Mouse (Mus musculus) cortical plate, adult 2 months (tissue): ENCODE data around the gene Atp5g1.
"Not testable (repeated sequence)": the region's sequence is repeated elsewhere in the genome, so short reads cannot be mapped to it uniquely, and the experiment has no call there.

Source experiments
- CTCF ChIP-seq: fragments of 200-500 bp; IDR thresholded peaks from 2 replicates; pipeline ENCODE4 v1.5.1; 2011; ENCODE audit warnings: mild to moderate bottlenecking, control low read depth, low read length; ENCODE audit not compliant: insufficient read depth; ENCODE audit errors: extremely low read depth
- POLR2A ChIP-seq: fragments of 200-500 bp; IDR thresholded peaks from 2 replicates; pipeline ENCODE4 v1.6.1; 2011; ENCODE audit warnings: mild to moderate bottlenecking, low read length, control low read depth; ENCODE audit not compliant: insufficient read depth; ENCODE audit errors: extremely low read depth

DNA sequence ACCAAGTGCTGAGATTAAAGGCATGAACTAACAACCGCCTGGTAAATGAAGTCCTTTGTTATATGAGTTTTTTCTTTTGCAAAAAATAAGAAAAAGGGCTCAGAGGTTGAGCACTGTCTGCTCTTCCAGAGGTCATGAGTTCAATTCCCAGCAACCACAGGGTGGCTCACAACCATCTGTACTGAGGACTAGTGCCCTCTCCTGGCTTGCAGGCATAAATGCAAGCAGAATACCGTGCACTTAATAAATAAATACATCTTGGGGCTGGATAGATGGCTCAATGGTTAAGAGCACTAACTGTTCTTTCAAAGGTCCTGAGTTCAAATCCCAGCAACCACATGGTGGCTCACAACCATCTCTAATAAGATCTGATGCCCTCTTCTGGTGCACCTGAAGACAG is 35.5 kb upstream of the Atp5g1 start:
- TF ChIP-seq CTCF, POLR2A: not testable (repeated sequence)
